Mouse (Mus musculus) thymus, adult 2 months (tissue): ENCODE results near the gene Acot7.

Experiments used
- CTCF ChIP-seq: fragments of 200-500 bp; IDR thresholded peaks from 2 replicates; pipeline ENCODE4 v1.5.1; 2012; ENCODE audit warnings: mild to moderate bottlenecking, control low read depth, low read length, moderate library complexity, borderline replicate concordance; ENCODE audit not compliant: control insufficient read depth, poor library complexity, insufficient read depth; ENCODE audit errors: extremely low read depth
- POLR2A ChIP-seq: fragments of 200-500 bp; IDR thresholded peaks from 2 replicates; pipeline ENCODE4 v1.6.1; 2012; ENCODE audit warnings: mild to moderate bottlenecking, low read length, control low read depth, moderate library complexity; ENCODE audit not compliant: control insufficient read depth, poor library complexity, insufficient read depth; ENCODE audit errors: extremely low read depth

DNA sequence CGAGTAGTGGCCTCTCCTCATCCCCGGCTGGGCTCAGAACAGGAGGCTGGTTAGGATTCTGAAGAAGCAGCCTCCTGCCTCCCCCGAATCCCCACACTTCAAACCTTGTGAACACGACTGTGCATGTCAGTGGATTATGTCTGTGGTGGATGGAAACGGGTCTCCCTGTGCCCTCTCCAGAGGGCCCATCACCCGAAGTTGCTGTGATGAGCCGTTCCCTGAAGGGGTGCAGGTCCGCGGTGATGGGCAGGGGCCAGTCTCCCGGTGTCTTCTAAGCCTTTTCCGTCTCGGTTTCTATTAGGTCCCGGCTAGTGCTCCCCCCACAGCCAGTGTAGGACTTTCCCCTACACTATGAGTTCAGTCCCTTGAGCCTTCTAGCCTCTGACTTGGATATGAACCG lies 120.9 kb downstream of the Acot7 start:
- TF ChIP-seq CTCF (no peak), POLR2A (no peak)
